Comparison of ENCODE assay signal across 16 mouse cellular contexts in the genomic region with DNA sequence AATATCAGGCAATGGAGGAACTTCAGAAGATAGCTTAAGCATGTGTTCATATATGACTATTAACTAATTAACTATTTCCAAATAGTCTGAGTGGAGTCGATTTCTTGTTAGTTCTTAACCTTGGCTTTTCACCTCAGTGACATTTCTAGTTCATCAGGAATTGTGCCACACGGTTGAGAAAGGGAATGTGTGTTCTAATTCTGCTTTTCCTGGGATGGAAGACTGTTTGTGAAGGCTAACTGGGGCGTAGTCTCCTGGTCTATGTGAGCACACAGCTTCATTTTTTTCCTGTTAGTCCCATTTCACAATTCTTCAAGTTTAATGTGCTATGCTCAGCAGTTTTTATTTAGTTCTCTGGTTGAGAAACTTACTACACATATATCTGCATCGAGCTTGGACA.
"Had no signal": no experiment of that assay in that cellular context is flagged by ENCODE, and none has a peak within 500 bp of the region (broad histone marks: within the 10 kb centered on the region; RNA-seq: fewer than 3 reads in every experiment).

No protein-coding gene starts in this region.

- H3K36me3 ChIP-seq: neural tube, embryonic 13.5 days; neural tube, embryonic 15.5 days; stomach, embryonic 15.5 days had no signal

- H3K4me2 ChIP-seq: neural tube, embryonic 13.5 days; neural tube, embryonic 15.5 days; stomach, embryonic 15.5 days had no signal

- DNase-seq: retina, postnatal 1 day; right cerebral cortex, adult 18-20 months; right cerebral cortex, postnatal 14 days; right cerebral cortex, postnatal 25 days; right cerebral cortex, postnatal 4 days; spleen, adult 18-20 months; thymus, adult 18-20 months; thymus, adult 2 months; thymus, postnatal 14 days; thymus, postnatal 25 days; thymus, postnatal 36 days; thymus, postnatal 4 days had no signal

- H3K9me3 ChIP-seq: neural tube, embryonic 13.5 days; neural tube, embryonic 15.5 days; stomach, embryonic 15.5 days had no signal

- H3K9ac ChIP-seq: neural tube, embryonic 13.5 days; neural tube, embryonic 15.5 days; stomach, embryonic 15.5 days had no signal

- H3K27me3 ChIP-seq: neural tube, embryonic 13.5 days; neural tube, embryonic 15.5 days; stomach, embryonic 15.5 days had no signal

- H3K27ac ChIP-seq: neural tube, embryonic 13.5 days; neural tube, embryonic 15.5 days; stomach, embryonic 15.5 days; stomach, postnatal 0 days had no signal

- H3K4me3 ChIP-seq: neural tube, embryonic 13.5 days; neural tube, embryonic 15.5 days; stomach, embryonic 15.5 days had no signal
